11 mouse cellular contexts compared by ENCODE assay signal in genomic region chr4:45435899-45436298, GRCm38 (mm10). TPM values are rescaled to one million over a fixed set of nuclear protein-coding genes. Genes with fewer than 3 reads are reported as not detected.
DNase-seq lines count a peak whose midpoint lies in the region; ATAC-seq and TF ChIP-seq lines count a peak whose summit lies in the region.
"Had no signal": no experiment of that assay in that cellular context is flagged by ENCODE, and none has a peak within 500 bp of the region (broad histone marks: within the 10 kb centered on the region; RNA-seq: fewer than 3 reads in every experiment).

No protein-coding gene starts in this region.

- H3K4me3 ChIP-seq in hindbrain, embryonic 10.5 days, result no peak overlapping the region
- H3K4me3 ChIP-seq in hindbrain, embryonic 16.5 days (ENCODE audit: low read length), result no peak overlapping the region
- no peak overlapping the region for H3K4me3 ChIP-seq in forebrain, postnatal 0 days (ENCODE audit: low read depth, low read length)
- H3K4me3 ChIP-seq in hindbrain, embryonic 14.5 days (replicated peaks; ENCODE audit: low read length), result no peak overlapping the region
- no peak overlapping the region for H3K4me3 ChIP-seq in midbrain, embryonic 13.5 days (replicated peaks)

- peak overlapping the region; percentile 62 for H3K27ac ChIP-seq in hindbrain, embryonic 10.5 days
- H3K27ac ChIP-seq in hindbrain, embryonic 16.5 days (ENCODE audit: low read depth, low read length), result no peak overlapping the region; the same call in 1 of the 2 replicates
- H3K27ac ChIP-seq in forebrain, postnatal 0 days (ENCODE audit: low read depth, low read length), result no peak overlapping the region
- H3K27ac ChIP-seq in hindbrain, embryonic 14.5 days, result peak overlapping the region; percentile 59; the same call in 1 of the 2 replicates
- peak overlapping the region; percentile 40 for H3K27ac ChIP-seq in midbrain, embryonic 13.5 days
- H3K27ac ChIP-seq: liver, embryonic 14.5 days had no signal

- TF ChIP-seq CTCF in forebrain, postnatal 0 days (IDR thresholded peaks at IDR 0.05; ENCODE audit: low read depth), result 0 out of 2 replicates have a peak, but pooled peaks have one; percentile 8

- H3K4me2 ChIP-seq in hindbrain, embryonic 16.5 days (ENCODE audit: low read length), result no peak overlapping the region
- H3K4me2 ChIP-seq in forebrain, postnatal 0 days (ENCODE audit: low read depth), result no peak overlapping the region
- H3K4me2 ChIP-seq in hindbrain, embryonic 14.5 days (replicated peaks), result no peak overlapping the region
- no peak overlapping the region for H3K4me2 ChIP-seq in midbrain, embryonic 13.5 days (replicated peaks)

- no peak overlapping the region for H3K9ac ChIP-seq in hindbrain, embryonic 16.5 days (ENCODE audit: low read depth, low read length)
- H3K9ac ChIP-seq in forebrain, postnatal 0 days, result no peak overlapping the region
- H3K9ac ChIP-seq in hindbrain, embryonic 14.5 days, result peak overlapping the region; percentile 1
- no peak overlapping the region for H3K9ac ChIP-seq in midbrain, embryonic 13.5 days (replicated peaks)
- H3K9ac ChIP-seq: liver, embryonic 14.5 days had no signal

- DNase-seq in hindbrain, embryonic 10.5 days (ENCODE audit: low spot score), result no peak
- DNase-seq in forebrain, postnatal 0 days, result no peak
- DNase-seq in hindbrain, embryonic 14.5 days (ENCODE audit: low spot score), result no peak
- no peak for DNase-seq in adrenal gland, adult 2 months
- DNase-seq: adrenal gland, adult 8-10 months had no signal

- 53% methylated on average over 2 of the region's 2 CpGs for WGBS in hindbrain, embryonic 10.5 days
- 48% methylated on average over 2 of the region's 2 CpGs for WGBS in hindbrain, embryonic 16.5 days
- WGBS in forebrain, postnatal 0 days, result 75% methylated on average over 2 of the region's 2 CpGs
- WGBS in hindbrain, embryonic 14.5 days, result 21% methylated on average over 2 of the region's 2 CpGs
- WGBS in midbrain, embryonic 13.5 days, result 37% methylated on average over 2 of the region's 2 CpGs

- no peaks in the 10 kb centered on the region for H3K27me3 ChIP-seq in hindbrain, embryonic 10.5 days (ENCODE audit: insufficient read depth, poor library complexity, severe bottlenecking)
- no peaks in the 10 kb centered on the region for H3K27me3 ChIP-seq in hindbrain, embryonic 16.5 days (replicated peaks; ENCODE audit: control insufficient read depth, insufficient read depth, low read length)
- no peaks in the 10 kb centered on the region for H3K27me3 ChIP-seq in forebrain, postnatal 0 days (ENCODE audit: insufficient read depth, low read length)
- no peaks in the 10 kb centered on the region for H3K27me3 ChIP-seq in hindbrain, embryonic 14.5 days (ENCODE audit: control insufficient read depth, insufficient read depth, low read length)
- H3K27me3 ChIP-seq in midbrain, embryonic 13.5 days, result no peaks in the 10 kb centered on the region; the same call in 1 of the 2 replicates
- H3K27me3 ChIP-seq: CH12.LX had no signal

- no peak for ATAC-seq in hindbrain, embryonic 16.5 days
- no peak for ATAC-seq in forebrain, postnatal 0 days
- ATAC-seq in hindbrain, embryonic 14.5 days (ENCODE audit: low FRiP score), result no peak
- no peak for ATAC-seq in midbrain, embryonic 13.5 days
- ATAC-seq in megakaryocyte, adult 5-6 weeks (ENCODE audit: poor library complexity, severe bottlenecking), result no peak
- no peak for ATAC-seq in activated CD4-positive, CD25-positive, alpha-beta regulatory T cell, adult 4 months

- H3K36me3 ChIP-seq in hindbrain, embryonic 10.5 days, result peaks cover 6% of the 10 kb centered on the region; the same call in 1 of the 2 replicates
- no peaks in the 10 kb centered on the region for H3K36me3 ChIP-seq in hindbrain, embryonic 16.5 days (ENCODE audit: control insufficient read depth, insufficient read depth, low read length)
- H3K36me3 ChIP-seq in forebrain, postnatal 0 days (ENCODE audit: insufficient read depth), result peaks cover 11% of the 10 kb centered on the region; the same call in 1 of the 2 replicates
- no peaks in the 10 kb centered on the region for H3K36me3 ChIP-seq in hindbrain, embryonic 14.5 days (replicated peaks; ENCODE audit: control insufficient read depth, insufficient read depth)
- H3K36me3 ChIP-seq in midbrain, embryonic 13.5 days, result no peaks in the 10 kb centered on the region

- peaks cover 89% of the 10 kb centered on the region for H3K4me1 ChIP-seq in hindbrain, embryonic 10.5 days (replicated peaks)
- H3K4me1 ChIP-seq in hindbrain, embryonic 16.5 days (ENCODE audit: control insufficient read depth, insufficient read depth, low read depth, low read length), result peaks cover 25% of the 10 kb centered on the region
- H3K4me1 ChIP-seq in forebrain, postnatal 0 days (ENCODE audit: insufficient read depth), result peaks cover 4% of the 10 kb centered on the region; the same call in 1 of the 2 replicates
- H3K4me1 ChIP-seq in hindbrain, embryonic 14.5 days (replicated peaks; ENCODE audit: control insufficient read depth, insufficient read depth, low read length), result peaks cover 52% of the 10 kb centered on the region
- H3K4me1 ChIP-seq in midbrain, embryonic 13.5 days (replicated peaks), result peaks cover 50% of the 10 kb centered on the region

- no peaks in the 10 kb centered on the region for H3K9me3 ChIP-seq in hindbrain, embryonic 10.5 days
- no peaks in the 10 kb centered on the region for H3K9me3 ChIP-seq in hindbrain, embryonic 16.5 days (ENCODE audit: control insufficient read depth, low read length)
- H3K9me3 ChIP-seq in forebrain, postnatal 0 days (ENCODE audit: low read length), result no peaks in the 10 kb centered on the region
- H3K9me3 ChIP-seq in hindbrain, embryonic 14.5 days (ENCODE audit: control insufficient read depth, low read length), result no peaks in the 10 kb centered on the region
- H3K9me3 ChIP-seq in midbrain, embryonic 13.5 days, result no peaks in the 10 kb centered on the region

RNA-seq across cellular contexts. Expression of gene Slc25a51, which starts 27.3 kb away (rescaled TPM):
- 77.6 and 79.9 TPM in 2 replicates for polyA plus RNA-seq in hindbrain, embryonic 10.5 days (2016; fragmentation: Nextera tagmentation; extraction: Ambion mirVana)
- polyA plus RNA-seq in hindbrain, embryonic 16.5 days (2015; fragmentation: Nextera tagmentation; extraction: Ambion mirVana), result 59.4 and 72.2 TPM in 2 replicates
- total RNA-seq in forebrain, postnatal 0 days (2014; rRNA removed), result 94.6 and 128 TPM in 2 replicates
- 76.8 and 83.9 TPM in 2 replicates for polyA plus RNA-seq in forebrain, postnatal 0 days (2015; fragmentation: Nextera tagmentation; extraction: Ambion mirVana)
- 69.3 and 79.1 TPM in 2 replicates for polyA plus RNA-seq in hindbrain, embryonic 14.5 days (2014; fragmentation: Nextera tagmentation; extraction: Ambion mirVana)
- 73.7 and 76.5 TPM in 2 replicates for polyA plus RNA-seq in midbrain, embryonic 13.5 days (2015; fragmentation: Nextera tagmentation; extraction: Ambion mirVana)
- 100 to 1,000 TPM; 298 to 434 TPM for total RNA-seq in adrenal gland, adult 2 months (2021)
- polyA plus RNA-seq in adrenal gland, adult 2 months (2012; rRNA removed), result 136 and 197 TPM in 2 replicates
- 29.2 and 29.3 TPM in 2 replicates for total RNA-seq in megakaryocyte, adult 5-6 weeks (2015)
- 21.5 and 26.1 TPM in 2 replicates for total RNA-seq in megakaryocyte, adult 5-6 weeks (2017)
- polyA plus RNA-seq in activated CD4-positive, CD25-positive, alpha-beta regulatory T cell, adult 4 months (2017; shearing (Covaris generic)), result 10 to 100 TPM; 35.3 to 49.7 TPM

Comparison
In these comparisons a context has a peak if more than half of its experiments do, and no peak if none do; other contexts are left out.
1. H3K27ac ChIP-seq: peak in hindbrain, embryonic 10.5 days (single experiment), hindbrain, embryonic 14.5 days (single experiment) and midbrain, embryonic 13.5 days (single experiment); none in hindbrain, embryonic 16.5 days (single experiment) and forebrain, postnatal 0 days (single experiment).